Mouse (Mus musculus) effector memory CD4-positive, alpha-beta T cell, adult 7 months (primary cell): ENCODE measurements around the gene Olfr1359. TPM values are rescaled to one million over a fixed set of nuclear protein-coding genes. Genes with fewer than 3 reads are reported as not detected.

Experiments
- polyA plus RNA-seq: library from polyadenylated mRNA; unstranded; fragments of 100-300 nt; shearing (Covaris generic); gene quantifications from one replicate; pipeline ENCODE4 v1.2.1, GENCODE M21; 2017

Olfr1359 gene
- not detected for polyA plus RNA-seq

DNA sequence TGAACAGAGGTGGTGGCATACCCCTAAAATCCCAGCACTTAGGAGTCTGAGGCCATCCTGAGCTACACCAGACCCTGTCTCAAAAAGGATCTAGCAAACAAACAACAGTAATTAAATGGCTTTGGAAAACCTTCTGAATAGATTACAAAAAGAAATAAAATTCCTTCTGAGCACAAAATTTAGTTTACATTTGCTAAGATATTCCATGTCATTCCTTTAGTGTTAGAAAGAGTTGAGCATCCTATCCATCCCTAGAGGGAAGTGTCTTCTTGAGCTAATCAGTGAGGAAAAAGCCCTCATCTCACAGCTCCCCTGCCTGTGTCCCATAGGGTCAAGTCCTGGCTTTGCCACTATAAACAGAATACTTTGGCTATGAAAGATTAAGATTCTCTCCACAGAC lies at the start of gene Olfr1359:
Gene Olfr1359, plus strand, starts transcription at position 301 of the 400 bp plus-strand sequence.

GRCm38 (mm10) chr13:21663286-21663685 lies 34.6 kb upstream of the Olfr1359 start, which contains the start of gene Olfr1361:
TSS of gene Olfr1361 (minus strand) at chr13:21663386.

DNA sequence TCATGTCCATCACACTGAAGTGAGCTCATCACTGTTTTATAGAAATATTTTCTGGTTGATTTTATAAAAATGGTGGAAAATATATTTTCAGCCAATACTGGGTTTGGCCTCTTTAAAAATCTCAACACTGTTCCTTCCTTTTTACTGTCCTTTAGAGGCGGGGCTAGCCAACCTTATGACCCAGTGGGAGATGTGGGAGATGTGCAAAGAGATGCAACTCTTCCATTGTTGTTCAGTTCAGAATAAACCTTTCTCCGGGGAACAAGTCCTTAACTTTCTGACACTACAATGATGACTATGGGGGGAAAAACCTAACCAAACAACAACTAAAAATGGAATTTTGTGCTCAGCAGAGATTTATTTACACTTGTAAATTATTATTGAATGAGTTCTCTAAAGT lies 20.6 kb upstream of the Olfr1359 start, which contains the start of gene Olfr1360:
Gene Olfr1360, minus strand, starts transcription at position 101 of the 400 bp plus-strand sequence.

GRCm38 (mm10) chr13:21715864-21716539 lies 18.1 kb downstream of the Olfr1359 start, which contains the start of the genes Hist1h2bl and Hist1h2ai:
TSS of gene Hist1h2bl (minus strand) at chr13:21716143.
TSS of gene Hist1h2ai (plus strand) at chr13:21716422.

GRCm38 (mm10) chr13:21717397-21718357 lies 19.8 kb downstream of the Olfr1359 start, which contains the start of gene Hist1h3h:
TSS of gene Hist1h3h (plus strand) at chr13:21717659.

GRCm38 (mm10) chr13:21721757-21722372 lies 24.0 kb downstream of the Olfr1359 start, which contains the start of gene Hist1h2bm:
TSS of gene Hist1h2bm (plus strand) at chr13:21722044.

DNA sequence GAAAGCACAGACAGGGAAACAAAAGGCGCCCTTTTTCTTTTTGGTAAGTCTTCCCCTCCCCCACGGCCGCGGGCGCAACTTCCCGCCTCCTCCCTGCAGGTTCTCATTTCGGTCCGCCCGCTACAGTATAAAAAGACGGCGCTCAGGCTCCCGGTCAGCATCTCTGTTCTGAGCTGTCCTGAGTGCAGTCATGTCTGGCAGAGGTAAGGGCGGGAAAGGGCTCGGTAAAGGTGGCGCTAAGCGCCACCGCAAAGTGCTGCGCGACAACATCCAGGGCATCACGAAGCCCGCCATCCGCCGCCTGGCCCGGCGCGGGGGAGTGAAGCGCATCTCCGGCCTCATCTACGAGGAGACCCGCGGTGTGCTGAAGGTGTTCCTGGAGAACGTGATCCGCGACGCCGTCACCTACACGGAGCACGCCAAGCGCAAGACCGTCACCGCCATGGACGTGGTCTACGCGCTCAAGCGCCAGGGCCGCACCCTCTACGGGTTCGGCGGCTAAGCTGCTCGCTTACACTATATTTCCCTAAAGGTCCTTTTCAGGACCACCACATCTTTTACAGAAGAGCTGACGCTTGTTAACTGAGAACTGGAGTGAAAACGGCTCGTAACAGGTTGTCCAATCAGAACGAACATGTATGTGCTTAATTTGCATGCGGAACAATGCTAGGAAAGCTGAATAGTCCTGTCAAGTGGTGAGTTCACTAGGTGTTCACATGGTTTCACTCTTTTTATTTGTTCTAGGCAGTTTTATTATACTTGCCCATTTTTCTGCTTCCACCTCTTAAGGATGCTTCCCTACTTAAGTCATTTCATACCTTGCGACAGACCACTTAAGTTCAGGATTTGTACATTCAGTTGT lies 37.2 kb downstream of the Olfr1359 start, which contains the start of gene Hist1h4j:
Gene Hist1h4j, plus strand, starts transcription at position 159 of the 862 bp plus-strand sequence.

DNA sequence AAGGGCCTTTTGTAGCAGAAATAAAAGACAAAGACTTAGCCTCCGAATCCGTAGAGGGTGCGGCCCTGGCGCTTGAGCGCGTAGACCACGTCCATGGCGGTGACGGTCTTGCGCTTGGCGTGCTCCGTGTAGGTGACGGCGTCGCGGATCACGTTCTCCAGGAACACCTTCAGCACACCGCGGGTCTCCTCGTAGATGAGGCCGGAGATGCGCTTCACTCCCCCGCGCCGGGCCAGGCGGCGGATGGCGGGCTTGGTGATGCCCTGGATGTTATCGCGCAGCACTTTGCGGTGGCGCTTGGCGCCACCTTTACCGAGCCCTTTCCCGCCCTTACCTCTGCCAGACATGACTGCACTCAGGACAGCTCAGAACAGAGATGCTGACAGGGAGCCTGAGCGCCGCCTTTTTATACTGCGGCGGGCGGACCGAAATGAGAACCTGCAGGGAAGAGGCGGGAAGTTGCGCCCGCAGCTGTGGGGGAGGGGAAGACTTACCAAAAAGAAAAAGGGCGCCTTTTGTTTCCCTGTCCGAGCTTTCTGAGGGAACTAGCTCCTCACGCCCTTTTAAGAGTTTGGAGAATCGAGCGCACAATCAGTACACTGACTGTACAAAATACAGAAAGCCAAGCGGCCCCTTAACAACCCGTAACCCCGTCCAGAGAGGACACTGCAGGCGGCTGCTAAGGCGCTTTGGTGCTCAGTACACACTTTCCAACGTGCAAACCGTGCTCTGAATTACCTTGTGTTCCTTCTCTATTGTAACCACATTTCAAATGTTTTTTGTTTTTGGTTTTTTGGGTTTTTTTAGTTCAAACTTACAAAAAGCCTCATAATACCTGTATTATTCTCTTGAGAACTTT lies 52.5 kb downstream of the Olfr1359 start, which contains the start of gene Hist1h4k:
Gene Hist1h4k, minus strand, starts transcription at position 347 of the 859 bp plus-strand sequence.

GRCm38 (mm10) chr13:21753524-21754285 lies 55.8 kb downstream of the Olfr1359 start, which contains the start of the genes Hist1h2ak and Hist1h2bn:
TSS of gene Hist1h2ak (minus strand) at chr13:21753827.
TSS of gene Hist1h2bn (plus strand) at chr13:21754123.

Other genes starting within 250 kb of the Olfr1359 start
- gene Zscan26, start 244.4 kb upstream of the Olfr1359 start, polyA plus RNA-seq = 7.8 TPM
- not detected for gene Nkapl, start 229.6 kb upstream of the Olfr1359 start, polyA plus RNA-seq
- not detected for gene Zkscan4, start 219.2 kb upstream of the Olfr1359 start, polyA plus RNA-seq
- not detected for gene Gm10065, start 218.7 kb upstream of the Olfr1359 start, polyA plus RNA-seq
- 0.21 TPM for gene AK157302, start 202.9 kb upstream of the Olfr1359 start, polyA plus RNA-seq
- gene Gm11273, start 196.7 kb upstream of the Olfr1359 start, polyA plus RNA-seq = 11.8 TPM
- gene Zkscan8, start 167.0 kb upstream of the Olfr1359 start, polyA plus RNA-seq = 2.6 TPM
- gene Olfr1366, start 155.3 kb upstream of the Olfr1359 start, polyA plus RNA-seq = not detected
- 0.35 TPM for gene Olfr1535, start 138.2 kb upstream of the Olfr1359 start, polyA plus RNA-seq
- gene Olfr1364, start 116.4 kb upstream of the Olfr1359 start, polyA plus RNA-seq = not detected
- not detected for gene Olfr1362, start 84.1 kb upstream of the Olfr1359 start, polyA plus RNA-seq
- not detected for gene Olfr11, start 55.6 kb upstream of the Olfr1359 start, polyA plus RNA-seq
- not detected for gene Olfr1361, start 34.7 kb upstream of the Olfr1359 start, polyA plus RNA-seq
- gene Olfr1360, start 20.7 kb upstream of the Olfr1359 start, polyA plus RNA-seq = 0.26 TPM
- not detected for gene Hist1h2bl, start 18.0 kb downstream of the Olfr1359 start, polyA plus RNA-seq
- not detected for gene Hist1h2ai, start 18.3 kb downstream of the Olfr1359 start, polyA plus RNA-seq
- 3.6 TPM for gene Hist1h3h, start 19.5 kb downstream of the Olfr1359 start, polyA plus RNA-seq
- not detected for gene Hist1h2bm, start 23.9 kb downstream of the Olfr1359 start, polyA plus RNA-seq
- gene Hist1h4j, start 37.0 kb downstream of the Olfr1359 start, polyA plus RNA-seq = 0.93 TPM
- 15.4 TPM for gene Hist1h4k, start 52.4 kb downstream of the Olfr1359 start, polyA plus RNA-seq
- gene Hist1h2ak, start 55.7 kb downstream of the Olfr1359 start, polyA plus RNA-seq = not detected
- gene Hist1h2bn, start 56.0 kb downstream of the Olfr1359 start, polyA plus RNA-seq = not detected
- not detected for gene Hist1h1b, start 82.5 kb downstream of the Olfr1359 start, polyA plus RNA-seq
- gene Hist1h3i, start 85.3 kb downstream of the Olfr1359 start, polyA plus RNA-seq = not detected
- gene Hist1h2an, start 89.1 kb downstream of the Olfr1359 start, polyA plus RNA-seq = not detected
- gene Hist1h2bp, start 89.3 kb downstream of the Olfr1359 start, polyA plus RNA-seq = not detected
- gene Hist1h2bq, start 112.1 kb downstream of the Olfr1359 start, polyA plus RNA-seq = 4.2 TPM
- gene Hist1h2ao, start 112.4 kb downstream of the Olfr1359 start, polyA plus RNA-seq = not detected
- not detected for gene Hist1h4m, start 113.6 kb downstream of the Olfr1359 start, polyA plus RNA-seq
- 20.0 TPM for gene Hist1h4n, start 134.1 kb downstream of the Olfr1359 start, polyA plus RNA-seq
- gene Hist1h2ap, start 135.4 kb downstream of the Olfr1359 start, polyA plus RNA-seq = 30.1 TPM
- 4.6 TPM for gene Hist1h2br, start 135.6 kb downstream of the Olfr1359 start, polyA plus RNA-seq
- gene Zfp184, start 247.0 kb downstream of the Olfr1359 start, polyA plus RNA-seq = 2.4 TPM